Mouse (Mus musculus) T-helper 17 cell (primary cell): ENCODE measurements around the gene Traf1.

Experiments
- in situ Hi-C, 2 experiments: fragments of 300-600 bp; cut with MboI, MseI; formaldehyde crosslinking; loops; 1 replicate in 1 of 2; 2 replicates in 1 of 2; pipeline ENCODE4 v1.15.1; 2025; ENCODE audit warnings: high pct_unique_total_duplicates in 2 of 2

The Traf1 gene

DNA sequence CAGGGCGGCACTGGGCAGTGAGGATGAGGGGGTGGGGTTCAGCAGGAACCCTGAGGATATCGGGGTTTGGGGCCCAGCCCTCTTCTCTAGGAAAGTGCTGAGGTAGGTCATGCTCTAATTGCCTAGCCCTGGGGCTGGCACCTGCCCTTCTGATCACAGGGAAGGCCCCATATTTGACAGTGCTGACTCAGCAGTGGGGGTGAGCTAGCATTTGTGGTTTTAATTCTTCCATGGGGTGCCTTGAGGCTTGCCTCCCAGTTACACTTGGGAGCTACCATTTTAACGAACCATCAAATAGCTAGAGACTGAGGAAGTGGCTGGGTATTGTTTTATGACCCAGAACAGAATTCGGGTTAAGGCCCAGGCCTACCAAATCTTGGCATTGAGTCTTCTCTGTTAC lies 16.0 kb downstream of the Traf1 start:
- in situ Hi-C loops: no loop called here

DNA sequence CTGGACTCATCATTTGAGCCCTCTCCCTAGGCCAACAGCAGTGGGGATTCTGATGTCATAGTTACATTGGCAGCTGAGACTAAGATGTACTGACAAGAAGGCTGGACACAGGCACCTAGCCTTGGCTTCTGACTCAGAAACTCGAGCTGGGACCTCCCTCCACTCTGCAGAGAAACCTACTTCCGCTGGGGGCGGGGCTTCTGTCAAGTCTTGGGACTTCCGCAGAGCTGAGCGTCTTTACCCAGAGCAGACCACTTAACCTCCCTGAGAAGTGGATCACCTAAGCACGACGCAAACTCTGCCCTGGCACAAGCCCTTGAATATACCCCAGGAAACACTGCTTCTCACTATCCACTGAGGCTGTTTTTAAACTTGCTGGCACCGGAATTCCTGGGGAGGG lies 16.8 kb downstream of the Traf1 start:
- in situ Hi-C loops: no loop called here

DNA sequence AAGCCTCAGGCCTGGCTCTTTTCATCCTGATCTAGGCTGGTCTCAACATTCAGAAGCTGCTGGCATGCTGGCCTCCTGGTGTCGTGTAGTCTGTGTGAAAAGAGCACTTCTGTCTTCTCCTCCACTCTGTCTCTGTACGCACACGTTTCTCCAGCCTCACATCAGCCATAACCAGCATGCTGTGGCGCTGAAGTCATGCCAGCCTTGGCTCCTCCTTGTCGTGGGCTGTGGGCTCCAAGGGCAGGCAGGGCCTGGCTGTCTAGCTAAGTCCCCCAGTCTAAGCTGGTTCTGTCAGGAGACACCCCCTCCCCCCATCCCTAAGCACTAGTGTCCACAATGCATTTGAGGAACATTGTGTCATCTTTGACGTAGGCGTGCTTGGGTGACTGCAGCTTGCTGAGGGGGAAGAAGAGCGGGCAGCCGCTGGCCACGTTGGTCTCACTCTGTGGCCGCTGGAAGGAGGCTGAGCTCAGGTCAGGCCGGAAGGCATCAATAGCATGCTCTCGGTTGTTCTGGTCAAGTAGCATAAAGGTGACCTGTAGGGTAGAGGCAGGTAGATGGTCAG lies 17.9 kb downstream of the Traf1 start:
- in situ Hi-C loops: no loop called here

DNA sequence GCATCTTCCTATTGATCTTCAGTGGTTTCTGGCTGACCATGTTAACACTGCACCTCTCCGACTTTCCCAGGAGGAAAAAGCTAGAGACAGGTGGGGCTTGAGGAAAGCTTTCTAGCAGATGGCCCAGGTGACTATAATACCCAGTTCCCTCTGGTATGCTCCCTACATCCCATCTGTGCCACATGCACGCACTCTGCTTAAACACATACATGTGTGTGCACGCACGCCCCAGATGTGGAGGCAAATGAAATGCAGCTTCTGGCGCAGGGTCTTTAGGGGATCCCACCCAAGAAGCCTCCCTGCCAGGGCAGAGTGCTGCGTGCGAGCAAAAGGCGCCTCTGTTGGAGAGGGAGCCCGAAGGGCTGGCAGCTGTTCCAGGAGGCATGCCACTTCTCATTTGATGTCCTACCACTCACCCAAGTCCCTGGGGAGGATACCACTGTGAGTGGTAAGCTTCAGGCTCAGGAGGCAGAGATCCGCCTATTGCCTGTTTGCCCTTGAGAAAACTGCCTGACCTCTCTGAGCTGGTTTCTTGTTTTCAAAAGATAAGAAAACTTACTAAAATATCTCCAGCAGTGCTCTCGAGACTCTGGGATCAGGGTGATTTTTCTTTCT lies 20.4 kb downstream of the Traf1 start:
- in situ Hi-C loops: no loop called here

DNA sequence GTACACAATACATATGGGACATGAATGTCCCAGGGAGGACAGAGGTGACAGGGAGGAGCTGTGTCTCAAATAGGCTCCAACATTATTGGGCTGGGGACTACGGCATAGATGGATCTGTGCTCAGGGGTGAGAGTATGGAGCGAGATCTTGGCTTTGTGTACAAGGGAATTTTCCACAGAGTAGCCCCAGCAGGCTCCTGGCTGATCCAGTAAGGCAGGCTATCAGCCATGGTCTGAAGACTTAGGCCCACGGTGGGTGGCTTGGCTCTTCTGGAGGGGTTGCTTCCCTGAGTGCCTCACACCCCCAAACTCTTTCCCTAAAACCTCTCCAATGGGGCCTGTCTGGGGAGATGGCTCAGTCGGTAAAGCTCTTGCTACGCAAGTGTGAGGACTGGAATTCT lies 21.3 kb downstream of the Traf1 start:
- in situ Hi-C loops: no loop called here

DNA sequence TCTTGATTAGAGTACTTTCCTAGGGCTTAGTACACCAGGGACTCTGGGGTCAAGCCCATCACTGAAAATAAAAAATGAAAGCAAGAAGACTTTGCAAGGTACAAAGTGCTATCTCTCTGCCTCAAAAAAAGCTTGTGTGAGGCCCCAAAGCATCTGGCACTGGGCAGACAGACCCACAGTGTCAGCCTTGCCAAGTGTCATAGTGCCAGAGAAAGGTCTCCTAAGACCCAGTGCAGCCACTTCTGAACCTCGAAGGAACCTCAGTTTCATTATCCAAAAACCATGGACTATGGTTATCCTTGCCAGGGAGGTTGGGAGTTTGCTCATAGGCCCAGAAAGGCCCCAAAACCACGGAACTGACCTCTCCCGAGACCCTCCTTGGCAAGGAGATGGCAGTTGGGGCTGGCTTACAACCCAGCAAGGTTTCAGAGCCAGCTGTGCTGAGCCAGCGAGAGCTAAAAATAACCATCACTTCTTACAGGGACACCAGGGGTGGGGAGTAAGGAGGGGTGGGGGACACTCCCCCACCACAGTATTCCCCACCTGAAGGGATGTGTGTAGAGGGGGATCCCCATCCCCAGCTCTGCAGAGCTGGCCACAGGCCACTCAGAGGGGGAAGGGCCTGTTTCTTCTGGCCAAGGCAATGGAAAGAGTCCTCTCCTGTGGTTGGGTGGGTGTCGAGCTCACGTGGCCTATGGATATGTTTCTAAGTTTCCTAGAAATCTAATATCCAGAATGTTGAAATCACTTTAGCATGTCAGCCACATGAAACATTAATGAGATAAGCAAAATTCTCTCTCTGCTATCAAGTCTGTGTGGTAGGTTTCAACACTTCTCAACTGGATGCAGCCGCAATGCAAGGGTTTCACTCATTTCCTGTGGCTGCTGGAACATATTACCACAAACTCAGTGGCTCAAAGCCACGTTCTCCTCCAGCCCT lies 23.0 kb downstream of the Traf1 start:
- in situ Hi-C loops: no loop called here

DNA sequence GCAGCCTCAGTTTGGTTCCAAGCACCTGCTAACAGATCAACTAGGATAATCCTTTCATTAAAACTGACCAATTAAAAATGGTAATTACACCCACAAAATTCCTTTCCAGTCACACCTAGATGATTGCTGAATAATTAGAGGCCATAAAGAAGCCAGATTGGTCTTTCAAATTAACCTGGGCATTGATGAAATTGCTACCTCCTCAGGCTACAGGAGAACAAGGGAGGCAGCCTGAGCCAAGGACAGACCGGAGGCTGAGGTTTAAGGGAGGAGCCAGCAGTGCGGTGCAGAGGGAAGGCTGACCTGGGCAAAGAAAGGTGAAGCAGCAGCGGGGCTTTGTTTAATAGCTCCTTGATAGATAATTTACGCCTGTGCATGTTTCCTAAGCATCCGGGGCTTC lies 24.1 kb downstream of the Traf1 start:
- in situ Hi-C loops: no loop called here

DNA sequence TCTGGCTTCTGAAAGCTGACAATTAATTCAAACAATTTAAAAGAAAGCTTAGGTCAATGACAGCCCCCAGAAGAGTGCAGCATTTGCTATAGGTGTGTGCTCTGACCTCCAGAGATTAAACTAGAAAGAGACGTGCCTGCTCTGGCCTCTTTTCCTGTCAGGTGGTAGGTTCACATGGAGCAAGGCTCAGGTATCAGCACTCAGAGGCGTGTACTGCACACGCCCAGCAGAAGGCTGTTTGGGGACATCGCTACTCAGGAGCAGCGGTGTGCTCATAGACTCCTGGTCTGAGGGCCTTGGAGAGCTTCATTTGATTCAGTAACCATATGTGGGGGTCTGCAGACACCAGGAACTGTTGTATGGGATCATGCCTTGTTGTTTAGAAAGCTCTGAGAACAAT lies 34.3 kb downstream of the Traf1 start:
- in situ Hi-C loops: no loop called here

DNA sequence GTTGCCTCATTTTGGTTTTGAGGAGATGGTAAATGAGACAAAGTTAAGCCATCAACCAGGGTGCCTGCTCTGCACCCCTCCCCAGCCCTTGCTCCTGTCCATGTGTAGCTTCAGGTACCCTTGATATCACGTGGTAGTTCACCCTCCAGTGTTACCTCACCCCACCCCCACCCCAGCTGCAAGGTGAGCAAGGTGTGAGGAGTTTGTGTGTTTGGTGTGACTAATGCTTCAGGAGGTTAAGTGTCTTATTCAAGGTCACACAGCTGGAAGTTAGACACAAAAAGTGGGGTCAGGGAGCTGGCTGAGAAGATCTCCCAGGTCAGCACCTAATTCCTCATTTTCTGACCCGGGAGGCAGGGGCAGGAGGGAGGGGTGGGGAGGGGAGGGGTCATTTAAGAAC lies 38.8 kb downstream of the Traf1 start:
- in situ Hi-C loops: no loop called here

DNA sequence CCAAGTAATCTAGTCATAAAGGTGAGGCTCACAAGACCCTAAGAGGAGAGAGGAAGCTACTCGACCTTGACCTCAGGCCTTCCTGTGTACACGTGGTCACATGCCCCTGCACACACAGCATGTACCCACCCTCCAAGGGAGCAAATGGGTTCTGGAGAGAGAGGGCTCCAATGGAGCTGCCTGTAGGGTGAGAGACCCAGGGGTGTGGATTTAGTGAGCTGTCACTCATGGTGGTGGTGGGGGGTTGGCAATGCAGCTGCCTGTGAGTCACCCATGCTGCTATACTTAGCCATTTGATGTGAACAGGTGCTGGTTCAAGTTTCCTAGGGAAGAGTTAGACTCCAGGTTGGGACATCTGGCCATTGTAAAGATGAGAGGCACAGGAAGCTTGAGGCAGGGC lies 41.4 kb downstream of the Traf1 start:
- in situ Hi-C loops: no loop called here

DNA sequence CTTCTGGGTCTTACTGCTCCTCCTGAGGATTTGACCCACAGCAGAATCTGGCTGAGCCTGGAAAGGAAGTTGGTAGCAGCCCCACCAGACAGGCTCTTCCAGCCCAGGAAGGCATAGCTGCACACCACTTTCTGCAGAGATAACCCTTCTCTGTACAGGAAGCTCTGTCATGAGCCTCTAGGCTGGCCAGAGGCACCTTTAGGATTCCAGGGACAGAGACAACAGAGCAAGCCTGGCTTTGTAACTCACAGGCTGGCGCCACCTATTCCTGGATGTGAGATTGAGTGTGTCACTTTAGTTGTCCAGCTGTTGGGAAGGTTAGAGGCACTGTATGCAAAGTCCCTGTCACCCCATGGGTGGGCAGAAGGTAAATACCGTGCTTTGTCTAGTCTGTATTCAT lies 46.5 kb downstream of the Traf1 start:
- in situ Hi-C loops: no loop called here

DNA sequence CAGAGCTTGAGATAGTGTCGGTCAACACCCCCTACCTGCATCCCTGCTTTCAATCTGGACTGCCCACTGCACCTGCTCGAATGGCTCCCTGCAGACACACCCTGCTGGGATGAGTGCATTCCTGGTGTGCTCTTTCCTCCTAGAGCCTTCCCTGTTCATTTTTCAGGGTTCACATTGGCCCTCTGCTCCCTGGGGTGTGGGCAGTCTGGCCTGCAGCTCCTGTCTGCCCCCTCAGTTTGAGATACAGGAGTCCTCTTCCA lies 46.8 kb downstream of the Traf1 start:
- in situ Hi-C loops: loop anchor here (5.0 kb wide), 1 partner anchor 43 kb away; no protein-coding TSS in a partner anchor

DNA sequence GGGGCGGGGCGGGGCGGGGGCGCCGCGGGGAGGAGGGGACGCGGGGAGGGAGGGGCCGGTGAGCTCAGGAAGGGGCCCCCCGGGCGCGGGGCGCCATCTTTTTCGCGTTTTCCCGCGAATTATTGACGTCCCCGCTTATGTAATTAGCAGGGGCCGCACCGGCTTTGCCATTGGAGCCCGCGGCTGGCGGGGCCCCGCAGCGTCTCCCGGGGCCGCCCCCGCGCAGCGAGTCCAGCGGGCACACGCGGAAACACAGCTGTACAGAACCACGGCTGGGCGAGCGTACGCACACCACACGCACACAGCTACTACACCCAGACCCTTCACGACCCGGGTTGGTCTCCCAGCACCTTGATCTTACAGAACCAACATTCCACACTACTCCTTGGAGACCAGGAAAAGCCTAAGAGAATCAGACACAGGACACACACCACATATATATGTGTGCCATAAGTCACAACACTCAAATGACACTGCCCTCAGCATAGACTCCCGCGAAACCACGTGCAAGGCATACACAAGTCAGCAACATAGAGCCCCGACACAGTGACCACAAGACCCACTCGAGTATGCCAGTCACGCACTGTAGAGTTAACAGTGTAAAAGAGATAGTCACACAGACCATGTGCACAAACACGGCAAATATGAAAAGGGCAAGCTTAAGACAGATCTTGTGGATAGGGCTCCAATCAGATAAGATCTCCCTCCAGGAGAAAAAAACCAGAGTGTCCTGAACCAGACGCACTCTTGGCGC lies 47.3 kb downstream of the Traf1 start:
- in situ Hi-C loops: loop anchor here (5.0 kb wide), 1 partner anchor 43 kb away; no protein-coding TSS in a partner anchor

DNA sequence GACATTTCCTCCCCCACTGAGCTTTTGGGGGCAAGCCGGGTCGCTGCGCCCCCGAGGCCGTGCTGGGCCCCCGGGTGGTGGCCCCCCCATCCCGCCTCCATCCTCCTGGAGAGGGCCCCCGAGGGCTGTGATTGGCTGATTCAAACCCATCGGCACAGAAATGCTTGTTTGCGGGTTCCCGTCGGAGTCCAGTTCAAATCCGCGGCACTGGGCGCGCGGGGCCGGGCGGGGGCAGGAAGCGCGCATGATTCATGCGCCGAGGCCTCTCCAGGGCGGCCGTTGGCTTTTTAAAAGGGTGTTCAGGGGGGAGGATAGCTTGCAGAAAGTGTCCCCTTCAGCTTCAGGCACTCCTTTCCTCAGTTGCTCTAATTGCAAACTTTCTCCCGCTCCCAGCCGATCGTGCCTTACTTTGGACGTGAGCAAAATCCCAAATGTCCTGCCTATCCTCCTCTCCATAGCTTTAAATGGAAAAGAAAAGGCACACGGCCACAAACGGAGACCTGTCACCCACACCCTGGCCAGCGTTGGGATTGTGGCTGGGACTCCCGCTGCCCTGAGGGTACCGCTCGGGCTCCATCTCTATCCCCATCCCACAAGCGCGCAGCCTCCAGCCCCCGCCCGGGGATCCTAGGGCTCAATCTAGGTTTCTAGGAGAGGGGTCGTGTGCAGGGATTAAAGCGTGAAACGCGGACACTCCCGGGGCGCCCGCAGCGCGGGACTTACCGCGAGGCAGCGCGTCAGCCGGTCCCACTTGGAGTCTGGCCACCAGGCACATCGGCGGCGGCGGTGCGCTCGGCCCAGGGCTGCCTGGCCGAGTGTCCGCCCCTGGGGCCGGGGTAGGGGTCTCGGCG lies 48.1 kb downstream of the Traf1 start, which contains the start of gene Phf19:
TSS of gene Phf19 (minus strand) at position 809 of the 851 bp plus-strand sequence.
- in situ Hi-C loops: loop anchor here (5.0 kb wide), 1 partner anchor 44 kb away; no protein-coding TSS in a partner anchor

DNA sequence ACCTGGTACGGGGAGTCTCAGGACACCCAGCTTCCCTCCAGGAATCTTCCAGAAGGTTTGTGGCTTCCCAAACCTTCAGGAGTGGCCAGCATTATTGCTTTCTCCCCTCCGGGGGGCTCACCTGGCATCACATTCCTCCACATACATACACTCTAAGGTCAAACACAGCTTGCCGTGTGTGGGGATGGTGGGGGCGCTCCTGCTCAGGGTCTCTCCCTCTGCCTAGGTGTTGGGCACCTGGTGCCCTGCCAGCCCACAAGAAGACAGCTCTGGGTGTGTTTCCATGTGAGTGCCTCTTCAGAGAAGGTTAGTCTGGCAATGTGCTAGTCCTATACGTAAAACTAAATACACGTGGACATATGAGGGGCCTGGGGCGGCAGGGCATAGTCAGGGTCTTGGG lies 49.0 kb downstream of the Traf1 start:
- in situ Hi-C loops: loop anchor here (5.0 kb wide), 1 partner anchor 45 kb away; no protein-coding TSS in a partner anchor

DNA sequence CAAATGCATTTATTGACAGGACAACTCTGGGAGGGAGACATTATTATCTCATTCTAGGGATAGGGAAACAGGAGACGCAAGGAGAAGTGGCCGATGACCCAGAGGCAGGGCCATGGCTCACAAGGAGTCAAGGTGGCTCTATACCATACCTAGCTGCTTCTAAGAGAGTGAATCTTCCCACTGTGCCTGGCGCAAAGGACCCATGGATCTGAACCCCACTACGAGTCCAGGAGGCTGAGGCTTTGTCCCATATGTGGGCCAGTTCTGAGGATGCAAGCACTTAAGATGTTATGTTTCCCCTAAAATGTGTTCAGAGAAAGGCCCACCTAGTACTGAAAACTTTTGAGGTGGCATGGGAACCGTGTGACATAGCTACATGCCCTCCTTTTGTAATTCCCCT lies 49.7 kb downstream of the Traf1 start:
- in situ Hi-C loops: loop anchor here (5.0 kb wide), 1 partner anchor 45 kb away; no protein-coding TSS in a partner anchor

DNA sequence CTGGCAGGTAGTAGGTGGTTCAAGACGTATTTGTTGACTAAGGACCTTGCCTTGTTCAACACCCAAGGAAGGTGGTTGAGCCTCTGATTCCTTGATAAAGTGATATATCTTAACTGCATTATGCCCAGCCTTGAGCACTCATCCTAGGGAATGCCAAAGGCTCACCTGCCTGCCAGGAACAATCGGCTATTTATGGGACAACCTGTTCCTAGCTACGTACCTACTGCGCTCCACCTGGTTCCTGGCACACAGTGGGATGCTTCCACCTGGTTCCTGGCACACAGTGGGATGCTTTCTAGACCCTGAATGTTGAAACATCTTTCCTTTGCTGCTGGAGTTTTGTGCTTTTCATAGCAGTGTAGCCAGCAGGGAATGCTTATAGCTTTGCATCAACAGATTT lies 51.9 kb downstream of the Traf1 start:
- in situ Hi-C loops: loop anchor here (5.0 to 10.0 kb wide), 2 partner anchors 48 to 1025 kb away; partner anchors contain the start of gene Mvb12b (in 1 of the 2)

DNA sequence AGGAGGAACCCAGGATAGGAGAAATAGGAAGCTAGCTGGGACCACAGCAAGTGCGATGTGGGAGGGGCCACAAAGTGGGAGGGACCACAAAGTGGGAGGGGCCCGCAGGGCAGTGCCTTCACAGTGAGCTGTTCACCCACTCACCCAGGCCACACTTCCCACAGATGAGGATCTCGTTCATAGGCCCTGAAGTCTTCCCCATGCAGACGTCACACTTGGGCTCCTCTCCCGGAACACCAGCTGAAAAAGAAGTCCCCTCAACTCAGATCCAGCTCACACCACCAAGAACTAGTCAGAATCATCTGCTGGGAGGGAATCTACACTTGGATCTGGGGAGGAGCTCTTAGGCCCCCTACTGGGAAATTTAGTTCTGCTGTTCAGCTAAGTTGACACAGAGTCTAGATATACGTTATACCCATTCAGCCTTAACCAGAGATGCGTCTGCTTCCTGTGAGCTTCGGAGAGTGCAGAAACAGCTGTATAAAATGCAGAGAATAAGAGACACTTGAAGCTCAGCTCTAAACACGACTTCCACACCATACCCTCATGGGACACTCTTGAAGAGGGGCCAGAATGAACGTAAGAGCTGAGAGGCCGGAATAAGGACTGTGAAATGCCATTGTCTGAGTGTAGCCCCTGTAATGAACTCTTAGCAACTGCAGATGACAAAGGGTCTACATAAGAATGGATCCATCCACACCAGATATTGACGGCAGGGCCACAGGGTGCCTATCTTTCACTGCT lies 54.5 kb downstream of the Traf1 start:
- in situ Hi-C loops: loop anchor here in 1 of 2 experiments (10.0 kb wide), 1 partner anchor 1022 kb away; the partner anchor contains the start of gene Mvb12b

DNA sequence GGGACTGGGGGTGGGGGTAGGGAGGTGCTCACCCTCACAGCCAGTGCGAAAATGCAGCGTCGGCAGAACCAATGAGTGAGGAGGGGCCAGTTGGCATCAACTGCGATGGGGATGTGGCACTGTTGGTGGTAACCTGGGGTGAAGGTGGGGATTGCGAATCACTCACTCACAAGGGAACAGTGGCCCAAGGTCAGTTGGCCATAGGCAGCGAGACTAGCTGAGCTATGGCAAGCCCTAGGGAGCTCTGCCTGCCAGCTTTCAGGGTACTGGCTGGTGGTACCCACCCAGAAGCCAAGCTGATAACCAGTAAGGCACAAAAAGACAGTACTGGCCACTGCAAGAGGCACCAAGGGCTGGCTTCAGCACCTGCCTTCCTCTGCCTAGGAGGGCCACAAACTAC lies 55.1 kb downstream of the Traf1 start:
- in situ Hi-C loops: loop anchor here in 1 of 2 experiments (10.0 kb wide), 1 partner anchor 1022 kb away; the partner anchor contains the start of gene Mvb12b
